Mouse (Mus musculus): Measurements from ENCODE around the gene Rbm44. TPM values are rescaled to one million over a fixed set of nuclear protein-coding genes. Genes with fewer than 3 reads are reported as not detected.

The Rbm44 gene
- polyA plus RNA-seq (2014; fragmentation: Nextera tagmentation; extraction: Ambion mirVana), result 0.97 and 1.0 TPM in 2 replicates

DNA sequence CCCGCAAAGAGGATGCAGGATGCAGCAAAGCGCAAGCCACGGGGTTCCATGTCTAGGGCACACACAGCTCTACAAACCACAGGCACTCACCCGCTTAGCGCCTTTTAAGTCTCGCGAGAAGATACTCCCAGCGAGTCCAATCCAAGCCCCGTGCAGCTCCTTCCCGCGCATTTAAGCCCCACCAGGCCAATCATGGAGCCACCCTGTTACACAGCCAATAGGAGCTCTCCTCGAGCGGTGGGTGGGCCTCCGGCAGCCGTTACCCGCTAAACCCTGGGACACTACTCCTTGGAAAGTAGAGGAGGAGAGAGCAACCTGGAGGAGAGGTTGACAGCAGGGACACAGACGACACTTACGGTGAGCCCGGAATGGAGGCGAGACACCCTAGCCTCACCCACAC lies at the start of gene Rbm44:
TSS of gene Rbm44 (plus strand) at position 277 of the 400 bp plus-strand sequence.
- Histone ChIP-seq H3K4me1 (ENCODE audit: control insufficient read depth, insufficient read depth, low read length) (no peaks in the 10 kb centered on the region), H3K36me3 (ENCODE audit: control insufficient read depth, insufficient read depth, low read length) (no peaks in the 10 kb centered on the region), H3K9ac (ENCODE audit: low read depth, low read length) (no peak within 1 kb of the TSS), H3K4me2 (replicated peaks; ENCODE audit: low read depth, low read length) (no peak within 1 kb of the TSS), H3K27me3 (ENCODE audit: control insufficient read depth, insufficient read depth, low read length) (no peaks in the 10 kb centered on the region), H3K4me3 (ENCODE audit: low read length) (no peak within 1 kb of the TSS), H3K9me3 (ENCODE audit: control insufficient read depth, low read length) (no peaks in the 10 kb centered on the region), H3K27ac (ENCODE audit: low read depth, low read length) (no peak within 1 kb of the TSS)
- no peak for ATAC-seq (ENCODE audit: low FRiP score, low TSS enrichment)
- 67% methylated on average over 20 of the region's 20 CpGs for WGBS

- Histone ChIP-seq H3K4me3 (ENCODE audit: low read length) (no peak overlapping the region), H3K4me2 (replicated peaks; ENCODE audit: low read depth, low read length) (no peak overlapping the region), H3K4me1 (ENCODE audit: control insufficient read depth, insufficient read depth, low read length) (peaks cover 12% of the 10 kb centered on the region), H3K27ac (ENCODE audit: low read depth, low read length) (peak overlapping the region; percentile 44; the same call in 1 of the 2 replicates), H3K9me3 (ENCODE audit: control insufficient read depth, low read length) (no peaks in the 10 kb centered on the region), H3K27me3 (ENCODE audit: control insufficient read depth, insufficient read depth, low read length) (no peaks in the 10 kb centered on the region), H3K9ac (ENCODE audit: low read depth, low read length) (no peak overlapping the region), H3K36me3 (ENCODE audit: control insufficient read depth, insufficient read depth, low read length) (no peaks in the 10 kb centered on the region)
- ATAC-seq (ENCODE audit: low FRiP score, low TSS enrichment), result no peak
- WGBS, result 71% methylated on average over 3 of the region's 3 CpGs
These were observed 49.6 kb upstream of the Rbm44 start for GRCm38 (mm10) chr1:91095258-91095657.

- H3K9ac ChIP-seq (ENCODE audit: low read depth, low read length), result no peak overlapping the region
- H3K4me1 ChIP-seq (ENCODE audit: control insufficient read depth, insufficient read depth, low read length), result peaks cover 12% of the 10 kb centered on the region
- 36% methylated on average over 1 of the region's 1 CpGs for WGBS
- ATAC-seq (ENCODE audit: low FRiP score, low TSS enrichment), result no peak
- H3K4me2 ChIP-seq (replicated peaks; ENCODE audit: low read depth, low read length), result no peak overlapping the region
- H3K36me3 ChIP-seq (ENCODE audit: control insufficient read depth, insufficient read depth, low read length), result peaks cover under 1% of the 10 kb centered on the region; the same call in 1 of the 2 replicates
- H3K4me3 ChIP-seq (ENCODE audit: low read length), result no peak overlapping the region
- H3K27ac ChIP-seq (ENCODE audit: low read depth, low read length), result peak overlapping the region; percentile 44; the same call in 1 of the 2 replicates
- H3K9me3 ChIP-seq (ENCODE audit: control insufficient read depth, low read length), result no peaks in the 10 kb centered on the region
- no peaks in the 10 kb centered on the region for H3K27me3 ChIP-seq (ENCODE audit: control insufficient read depth, insufficient read depth, low read length)
These were observed 49.0 kb upstream of the Rbm44 start for GRCm38 (mm10) chr1:91095853-91096252.

DNA sequence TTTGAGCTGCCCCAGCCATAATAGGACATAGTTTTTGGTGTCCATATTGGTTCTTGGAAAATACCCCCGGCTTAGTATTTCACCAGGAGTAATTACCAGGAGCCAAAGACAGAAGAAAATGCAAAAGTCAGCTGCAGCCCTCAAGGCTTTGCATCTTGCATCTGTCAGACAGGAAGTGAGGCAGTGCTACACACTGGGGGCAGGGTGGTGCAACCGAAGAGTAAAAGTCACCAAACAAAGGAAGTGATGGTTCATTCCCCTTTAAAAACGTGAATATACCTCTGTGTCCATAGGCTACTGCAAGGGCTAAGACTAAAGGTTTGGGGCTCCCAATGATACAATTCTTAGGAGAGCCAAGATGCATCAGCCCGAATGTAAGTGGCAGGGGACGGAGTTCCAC lies 48.4 kb upstream of the Rbm44 start:
- Histone ChIP-seq H3K4me2 (replicated peaks; ENCODE audit: low read depth, low read length) (no peak overlapping the region), H3K27ac (ENCODE audit: low read depth, low read length) (no peak overlapping the region; the same call in 1 of the 2 replicates), H3K9ac (ENCODE audit: low read depth, low read length) (no peak overlapping the region), H3K27me3 (ENCODE audit: control insufficient read depth, insufficient read depth, low read length) (no peaks in the 10 kb centered on the region), H3K4me3 (ENCODE audit: low read length) (no peak overlapping the region), H3K4me1 (ENCODE audit: control insufficient read depth, insufficient read depth, low read length) (peaks cover 12% of the 10 kb centered on the region), H3K36me3 (ENCODE audit: control insufficient read depth, insufficient read depth, low read length) (peaks cover 4% of the 10 kb centered on the region; the same call in 1 of the 2 replicates), H3K9me3 (ENCODE audit: control insufficient read depth, low read length) (no peaks in the 10 kb centered on the region)
- ATAC-seq (ENCODE audit: low FRiP score, low TSS enrichment), result no peak
- WGBS, result 58% methylated on average over 5 of the region's 5 CpGs

DNA sequence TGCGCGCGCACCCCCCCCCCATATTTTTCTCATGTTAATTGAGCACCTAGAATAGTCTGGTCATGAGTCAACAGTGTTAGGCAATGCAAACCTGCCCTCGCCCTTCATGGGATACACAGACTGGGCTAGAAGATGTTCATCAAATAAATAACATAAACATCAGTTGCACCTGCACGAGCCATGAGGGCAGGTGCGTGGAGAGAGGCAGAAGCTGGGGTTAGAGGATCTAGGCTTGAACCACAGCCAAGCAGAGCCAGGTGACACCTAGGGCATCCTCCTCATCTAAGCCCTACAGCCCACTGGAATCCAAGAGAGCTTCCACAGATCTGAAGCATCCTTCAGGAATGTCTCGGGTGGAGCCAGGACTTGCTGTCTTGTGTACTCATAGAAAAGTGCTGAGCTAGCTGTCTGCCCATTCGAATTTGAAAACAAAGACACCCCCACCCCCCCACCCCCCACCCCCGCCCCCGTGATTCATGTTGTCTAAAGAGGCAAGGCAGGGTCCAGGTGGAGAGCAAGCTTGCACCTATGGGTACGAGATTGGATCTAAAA lies 47.5 kb upstream of the Rbm44 start:
- no peaks in the 10 kb centered on the region for H3K27me3 ChIP-seq (ENCODE audit: control insufficient read depth, insufficient read depth, low read length)

GRCm38 (mm10) chr1:91098887-91099286 lies 46.0 kb upstream of the Rbm44 start:
- Histone ChIP-seq H3K27me3 (ENCODE audit: control insufficient read depth, insufficient read depth, low read length) (no peaks in the 10 kb centered on the region), H3K4me3 (ENCODE audit: low read length) (no peak overlapping the region), H3K4me1 (ENCODE audit: control insufficient read depth, insufficient read depth, low read length) (peaks cover 12% of the 10 kb centered on the region), H3K27ac (ENCODE audit: low read depth, low read length) (no peak overlapping the region), H3K9ac (ENCODE audit: low read depth, low read length) (no peak overlapping the region), H3K9me3 (ENCODE audit: control insufficient read depth, low read length) (no peaks in the 10 kb centered on the region), H3K36me3 (ENCODE audit: control insufficient read depth, insufficient read depth, low read length) (peaks cover 9% of the 10 kb centered on the region; the same call in 1 of the 2 replicates), H3K4me2 (replicated peaks; ENCODE audit: low read depth, low read length) (no peak overlapping the region)
- ATAC-seq (ENCODE audit: low FRiP score, low TSS enrichment), result peak; percentile 83; the same call in 1 of the 2 replicates
- 8% methylated on average over 6 of the region's 6 CpGs for WGBS

More for the DNA sequence above, 47.5 kb upstream of the Rbm44 start:
- Histone ChIP-seq H3K9ac (ENCODE audit: low read depth, low read length) (no peak overlapping the region), H3K9me3 (ENCODE audit: control insufficient read depth, low read length) (no peaks in the 10 kb centered on the region), H3K27ac (ENCODE audit: low read depth, low read length) (no peak overlapping the region), H3K36me3 (ENCODE audit: control insufficient read depth, insufficient read depth, low read length) (peaks cover 4% of the 10 kb centered on the region; the same call in 1 of the 2 replicates), H3K4me2 (replicated peaks; ENCODE audit: low read depth, low read length) (no peak overlapping the region), H3K4me3 (ENCODE audit: low read length) (no peak overlapping the region), H3K4me1 (ENCODE audit: control insufficient read depth, insufficient read depth, low read length) (peaks cover 12% of the 10 kb centered on the region)
- 87% methylated on average over 11 of the region's 11 CpGs for WGBS
- no peak for ATAC-seq (ENCODE audit: low FRiP score, low TSS enrichment)

DNA sequence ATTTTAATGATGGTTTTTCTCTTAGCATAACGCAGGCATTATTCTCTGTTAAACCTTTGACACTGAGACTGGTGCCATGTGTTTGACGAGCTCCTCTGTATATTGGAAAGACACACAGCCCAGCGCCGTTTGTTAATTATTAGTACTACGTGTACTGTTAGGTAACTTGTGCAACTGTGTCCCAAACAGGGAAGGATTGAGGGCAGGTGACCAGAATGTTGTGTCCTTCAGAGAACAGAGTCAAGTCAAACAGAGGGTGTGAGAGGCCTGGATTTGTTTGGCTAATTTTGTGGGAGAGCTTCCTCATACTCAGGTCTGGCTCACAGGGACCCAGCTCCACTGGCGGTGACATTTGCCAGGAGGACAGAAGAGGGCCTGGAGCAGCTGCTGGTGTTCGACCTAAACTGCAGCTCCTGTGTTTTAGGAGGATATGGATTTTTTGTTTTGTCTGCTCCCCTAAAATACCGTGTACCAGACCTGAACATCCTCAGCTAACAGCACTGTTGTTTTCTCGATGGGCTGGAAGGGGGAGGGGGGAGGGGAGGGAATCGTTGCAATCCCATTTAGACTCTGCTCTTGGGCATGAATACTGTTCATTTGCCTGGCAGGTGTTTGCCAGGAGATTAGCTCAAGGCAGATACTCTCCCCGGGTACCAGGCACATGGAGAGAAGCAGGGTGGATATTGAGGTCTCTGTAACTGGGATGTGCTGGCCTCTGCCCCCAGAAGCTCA lies 43.0 kb upstream of the Rbm44 start:
- H3K36me3 ChIP-seq (ENCODE audit: control insufficient read depth, insufficient read depth, low read length), result peaks cover 23% of the 10 kb centered on the region
- H3K4me3 ChIP-seq (ENCODE audit: low read length), result no peak overlapping the region
- H3K4me2 ChIP-seq (replicated peaks; ENCODE audit: low read depth, low read length), result no peak overlapping the region
- no peak for ATAC-seq (ENCODE audit: low FRiP score, low TSS enrichment)
- 87% methylated on average over 11 of the region's 11 CpGs for WGBS
- no peak overlapping the region for H3K27ac ChIP-seq (ENCODE audit: low read depth, low read length)
- no peaks in the 10 kb centered on the region for H3K4me1 ChIP-seq (ENCODE audit: control insufficient read depth, insufficient read depth, low read length)
- H3K9ac ChIP-seq (ENCODE audit: low read depth, low read length), result no peak overlapping the region
- H3K9me3 ChIP-seq (ENCODE audit: control insufficient read depth, low read length), result no peaks in the 10 kb centered on the region
- no peaks in the 10 kb centered on the region for H3K27me3 ChIP-seq (ENCODE audit: control insufficient read depth, insufficient read depth, low read length)

DNA sequence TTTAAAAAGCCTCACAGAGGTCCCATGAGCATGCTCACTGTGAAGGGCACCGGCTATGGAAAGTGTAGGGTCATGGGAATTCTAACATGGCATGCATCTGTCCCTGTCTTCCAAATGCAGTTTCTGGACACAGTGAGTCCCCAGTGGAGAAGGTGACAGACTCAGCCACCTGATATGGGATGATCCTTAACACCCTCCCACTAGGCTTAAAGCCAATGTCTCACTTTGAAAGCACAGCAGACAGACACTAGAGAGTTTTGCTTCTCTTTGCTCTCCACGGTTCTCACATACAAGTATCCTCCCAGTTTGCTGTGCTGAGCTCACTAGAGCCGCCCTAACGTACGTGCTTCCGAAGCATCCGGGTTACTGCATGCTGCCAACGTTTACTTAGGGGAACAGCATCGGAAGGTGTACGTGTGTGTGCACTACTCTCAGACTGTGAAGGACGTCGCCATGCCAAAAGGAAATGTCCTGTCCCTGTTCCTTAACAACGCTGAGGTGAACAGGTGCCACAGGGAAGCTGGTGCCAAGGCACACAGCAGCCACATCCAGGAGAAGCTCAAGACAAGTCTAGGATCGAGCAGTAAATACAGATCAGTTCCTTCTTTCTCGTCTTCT lies 41.4 kb upstream of the Rbm44 start:
- WGBS, result 92% methylated on average over 15 of the region's 15 CpGs
- H3K4me2 ChIP-seq (replicated peaks; ENCODE audit: low read depth, low read length), result no peak overlapping the region
- no peak for ATAC-seq (ENCODE audit: low FRiP score, low TSS enrichment)
- no peak overlapping the region for H3K9ac ChIP-seq (ENCODE audit: low read depth, low read length)
- H3K27ac ChIP-seq (ENCODE audit: low read depth, low read length), result no peak overlapping the region
- H3K4me1 ChIP-seq (ENCODE audit: control insufficient read depth, insufficient read depth, low read length), result no peaks in the 10 kb centered on the region
- H3K9me3 ChIP-seq (ENCODE audit: control insufficient read depth, low read length), result no peaks in the 10 kb centered on the region
- no peaks in the 10 kb centered on the region for H3K27me3 ChIP-seq (ENCODE audit: control insufficient read depth, insufficient read depth, low read length)
- no peak overlapping the region for H3K4me3 ChIP-seq (ENCODE audit: low read length)
- H3K36me3 ChIP-seq (ENCODE audit: control insufficient read depth, insufficient read depth, low read length), result peaks cover 32% of the 10 kb centered on the region

- no peak overlapping the region for H3K4me3 ChIP-seq (ENCODE audit: low read length)
- H3K4me2 ChIP-seq (replicated peaks; ENCODE audit: low read depth, low read length), result no peak overlapping the region
- 72% methylated on average over 5 of the region's 5 CpGs for WGBS
- no peak overlapping the region for H3K9ac ChIP-seq (ENCODE audit: low read depth, low read length)
- peaks cover 34% of the 10 kb centered on the region for H3K36me3 ChIP-seq (ENCODE audit: control insufficient read depth, insufficient read depth, low read length)
- H3K9me3 ChIP-seq (ENCODE audit: control insufficient read depth, low read length), result no peaks in the 10 kb centered on the region
- ATAC-seq (ENCODE audit: low FRiP score, low TSS enrichment), result no peak
- H3K4me1 ChIP-seq (ENCODE audit: control insufficient read depth, insufficient read depth, low read length), result no peaks in the 10 kb centered on the region
- H3K27ac ChIP-seq (ENCODE audit: low read depth, low read length), result no peak overlapping the region
- no peaks in the 10 kb centered on the region for H3K27me3 ChIP-seq (ENCODE audit: control insufficient read depth, insufficient read depth, low read length)
These were observed 37.3 kb upstream of the Rbm44 start for GRCm38 (mm10) chr1:91107548-91107947.

Measured in kidney, embryonic 14.5 days (tissue).